Mouse (Mus musculus): ENCODE data around the gene Prss53. TPM values are rescaled to one million over a fixed set of nuclear protein-coding genes. Genes with fewer than 3 reads are reported as not detected.
A peak's percentile ranks its signal among the peaks of the same experiment; 100 is the strongest.
"Not testable (repeated sequence)": the region's sequence is repeated elsewhere in the genome, so short reads cannot be mapped to it uniquely, and the experiment has no call there.

Gene Prss53
- total RNA-seq, 2 experiments from 2014 or later = 0.76 to 2.2 TPM

- intact Hi-C loops (cut with DNase I) = no loop called here
- no peak for DNase-seq (ENCODE audit: low spot score in 2 of 2)
Measured at GRCm38 (mm10) chr7:127880431-127880830, 10.3 kb downstream of the Prss53 start.

- intact Hi-C loops (cut with DNase I) = no loop called here
- DNase-seq (ENCODE audit: low spot score in 2 of 2) = no peak
Measured at GRCm38 (mm10) chr7:127879301-127879700, 11.5 kb downstream of the Prss53 start.

GRCm38 (mm10) chr7:127876467-127877348 is 14.1 kb downstream of the Prss53 start, which contains the start of gene Zfp668:
Gene Zfp668, minus strand, starts transcription at chr7:127876828.
- DNase-seq (ENCODE audit: low spot score in 2 of 2) = peak; percentile 88 to 90
- intact Hi-C loops (cut with DNase I) = loop anchor here (2.0 kb wide), 1 partner anchor 36 kb away; the partner anchor contains the start of gene Kat8

- intact Hi-C loops (cut with DNase I) = loop anchor here (2.0 kb wide), 1 partner anchor 37 kb away; the partner anchor contains the start of gene Kat8
- peak in 1 of 2 experiments; percentile 78 for DNase-seq (ENCODE audit: low spot score in 2 of 2)
Measured at GRCm38 (mm10) chr7:127876041-127876466, 14.7 kb downstream of the Prss53 start, which contains the start of gene Zfp646. Gene Zfp646, plus strand, starts transcription at chr7:127876221.

- peak; percentile 95 to 97 for DNase-seq (ENCODE audit: low spot score in 2 of 2)
- intact Hi-C loops (cut with DNase I) = loop anchor here (1.0 to 2.0 kb wide), 2 partner anchors 34 to 37 kb away; partner anchors contain the start of gene Kat8
Measured at GRCm38 (mm10) chr7:127875627-127876001, 15.2 kb downstream of the Prss53 start.

GRCm38 (mm10) chr7:127874812-127875626 is 15.8 kb downstream of the Prss53 start:
- intact Hi-C loops (cut with DNase I) = loop anchor here (1.0 kb wide), 1 partner anchor 34 kb away; no protein-coding TSS in a partner anchor
- no peak for DNase-seq (ENCODE audit: low spot score in 2 of 2)

GRCm38 (mm10) chr7:127870136-127870821 is 20.5 kb downstream of the Prss53 start:
- intact Hi-C loops (cut with DNase I) = no loop called here
- DNase-seq (ENCODE audit: low spot score in 2 of 2) = no peak

GRCm38 (mm10) chr7:127869149-127869810 is 21.5 kb downstream of the Prss53 start:
- intact Hi-C loops (cut with DNase I) = no loop called here
- peak; percentile 22 to 27 for DNase-seq (ENCODE audit: low spot score in 2 of 2)

- intact Hi-C loops (cut with DNase I) = no loop called here
- no peak for DNase-seq (ENCODE audit: low spot score in 2 of 2)
Measured at GRCm38 (mm10) chr7:127867641-127868040, 23.1 kb downstream of the Prss53 start.

- intact Hi-C loops (cut with DNase I) = no loop called here
- no peak for DNase-seq (ENCODE audit: low spot score in 2 of 2)
Measured at GRCm38 (mm10) chr7:127866434-127866833, 24.3 kb downstream of the Prss53 start.

- intact Hi-C loops (cut with DNase I) = no loop called here
- DNase-seq (ENCODE audit: low spot score in 2 of 2) = no peak
Measured at GRCm38 (mm10) chr7:127858258-127858657, 32.5 kb downstream of the Prss53 start.

GRCm38 (mm10) chr7:127850906-127851305 is 39.9 kb downstream of the Prss53 start:
- DNase-seq (ENCODE audit: low spot score in 2 of 2) = no peak
- intact Hi-C loops (cut with DNase I) = no loop called here

- intact Hi-C loops (cut with DNase I) = no loop called here
- no peak for DNase-seq (ENCODE audit: low spot score in 2 of 2)
Measured at GRCm38 (mm10) chr7:127849973-127850875, 40.5 kb downstream of the Prss53 start.

- DNase-seq (ENCODE audit: low spot score in 2 of 2) = peak; percentile 75 to 81
- intact Hi-C loops (cut with DNase I) = no loop called here
Measured at GRCm38 (mm10) chr7:127842001-127842718, 48.6 kb downstream of the Prss53 start.

GRCm38 (mm10) chr7:127841340-127842000 is 49.3 kb downstream of the Prss53 start:
- intact Hi-C loops (cut with DNase I) = loop anchor here (1.0 kb wide), 3 partner anchors 17 to 34 kb away; partner anchors contain the start of genes Stx1b and Stx4a
- peak; percentile 96 to 98 for DNase-seq (ENCODE audit: low spot score in 2 of 2)

- DNase-seq (ENCODE audit: low spot score in 2 of 2) = peak; percentile 83 to 84
- intact Hi-C loops (cut with DNase I) = loop anchor here (1.0 kb wide), 3 partner anchors 17 to 34 kb away; partner anchors contain the start of genes Stx1b and Stx4a
Measured at GRCm38 (mm10) chr7:127840886-127841285, 49.9 kb downstream of the Prss53 start.

- intact Hi-C loops (cut with DNase I); DNase-seq (ENCODE audit: low spot score in 2 of 2): not testable (repeated sequence)
Measured at GRCm38 (mm10) chr7:127840031-127840430, 50.7 kb downstream of the Prss53 start.

Data from left cerebral cortex, postnatal 36 days (tissue).